9 mouse cellular contexts compared by ENCODE assay signal in genomic region chr3:127257969-127258368, GRCm38 (mm10).
A peak's percentile ranks its signal among the peaks of the same experiment; 100 is the strongest.
DNase-seq lines count a peak whose midpoint lies in the region; ATAC-seq lines count a peak whose summit lies in the region.
"Had no signal": no experiment of that assay in that cellular context is flagged by ENCODE, and none has a peak within 500 bp of the region (broad histone marks: within the 10 kb centered on the region; RNA-seq: fewer than 3 reads in every experiment).

No protein-coding gene starts in this region.

- no peaks in the 10 kb centered on the region for H3K36me3 ChIP-seq in heart, embryonic 16.5 days (ENCODE audit: control insufficient read depth, insufficient read depth)
- H3K36me3 ChIP-seq in limb, embryonic 13.5 days, result no peaks in the 10 kb centered on the region
- H3K36me3 ChIP-seq in stomach, embryonic 14.5 days (ENCODE audit: control insufficient read depth, insufficient read depth, low read length), result no peaks in the 10 kb centered on the region

- peak overlapping the region; percentile 67 for H3K4me2 ChIP-seq in heart, embryonic 16.5 days (ENCODE audit: low read depth, low read length)
- peak overlapping the region; percentile 70 for H3K4me2 ChIP-seq in limb, embryonic 13.5 days (replicated peaks)
- peak overlapping the region; percentile 65 for H3K4me2 ChIP-seq in stomach, embryonic 14.5 days (replicated peaks; ENCODE audit: low read depth, low read length)

- peak overlapping the region; percentile 64 for H3K4me3 ChIP-seq in heart, embryonic 16.5 days (ENCODE audit: low read length)
- peak overlapping the region; percentile 51 for H3K4me3 ChIP-seq in limb, embryonic 13.5 days
- H3K4me3 ChIP-seq in stomach, embryonic 14.5 days (ENCODE audit: low read depth, low read length), result peak overlapping the region; percentile 35

- WGBS in heart, embryonic 16.5 days, result under 1% methylated on average over 18 of the region's 18 CpGs
- 0% methylated on average over 18 of the region's 18 CpGs for WGBS in limb, embryonic 13.5 days
- 1% methylated on average over 18 of the region's 18 CpGs for WGBS in stomach, embryonic 14.5 days

- H3K27ac ChIP-seq in heart, embryonic 16.5 days (ENCODE audit: low read length), result peak overlapping the region; percentile 86
- H3K27ac ChIP-seq in limb, embryonic 13.5 days, result peak overlapping the region; percentile 87
- peak overlapping the region; percentile 84 for H3K27ac ChIP-seq in stomach, embryonic 14.5 days (ENCODE audit: low read length)
- H3K27ac ChIP-seq: macrophage had no signal

- no peaks in the 10 kb centered on the region for H3K27me3 ChIP-seq in heart, embryonic 16.5 days (ENCODE audit: control insufficient read depth, insufficient read depth, low read length)
- no peaks in the 10 kb centered on the region for H3K27me3 ChIP-seq in limb, embryonic 13.5 days
- no peaks in the 10 kb centered on the region for H3K27me3 ChIP-seq in stomach, embryonic 14.5 days (ENCODE audit: control insufficient read depth, insufficient read depth, low read length)

- H3K9ac ChIP-seq in heart, embryonic 16.5 days (ENCODE audit: low read length), result peak overlapping the region; percentile 70
- peak overlapping the region; percentile 62 for H3K9ac ChIP-seq in limb, embryonic 13.5 days
- H3K9ac ChIP-seq in stomach, embryonic 14.5 days (replicated peaks; ENCODE audit: low read depth, low read length), result no peak overlapping the region; the same call in 1 of the 2 replicates

- H3K4me1 ChIP-seq in heart, embryonic 16.5 days (ENCODE audit: control insufficient read depth, insufficient read depth, low read length), result peaks cover 5% of the 10 kb centered on the region
- peaks cover 3% of the 10 kb centered on the region; the same call in 1 of the 2 replicates for H3K4me1 ChIP-seq in limb, embryonic 13.5 days
- no peaks in the 10 kb centered on the region for H3K4me1 ChIP-seq in stomach, embryonic 14.5 days (ENCODE audit: control insufficient read depth, insufficient read depth, low read length)

- peak; percentile 55 for ATAC-seq in heart, embryonic 16.5 days (replicated peaks; ENCODE audit: extremely low read depth, insufficient read depth, low FRiP score)
- ATAC-seq in limb, embryonic 13.5 days (ENCODE audit: low FRiP score, low read depth), result peak; percentile 54
- ATAC-seq in stomach, embryonic 14.5 days (ENCODE audit: insufficient number of reproducible peaks, insufficient read depth, low FRiP score, low read depth), result peak; percentile 48

- no peaks in the 10 kb centered on the region for H3K9me3 ChIP-seq in heart, embryonic 16.5 days (replicated peaks; ENCODE audit: control insufficient read depth, low read length)
- no peaks in the 10 kb centered on the region for H3K9me3 ChIP-seq in limb, embryonic 13.5 days
- no peaks in the 10 kb centered on the region for H3K9me3 ChIP-seq in stomach, embryonic 14.5 days (ENCODE audit: control insufficient read depth, low read depth, low read length)

- DNase-seq in ovary, postnatal 10 days (ENCODE audit: low spot score), result peak; percentile 13
- no peak for DNase-seq in ovary, adult 18-20 months (ENCODE audit: low spot score)
- peak; percentile 49 to 66 for DNase-seq in cerebellum, postnatal 36 days
- DNase-seq in left cerebral cortex, adult 8-10 months (ENCODE audit: low spot score in 2 of 2), result no peak
- no peak for DNase-seq in adrenal gland, adult 18-20 months (ENCODE audit: low spot score in 2 of 2)

Comparison
In these comparisons a context has a peak if more than half of its experiments do, and no peak if none do; other contexts are left out.
1. DNase-seq: peak in ovary, postnatal 10 days (single experiment) and cerebellum, postnatal 36 days (2 of 2); none in ovary, adult 18-20 months (single experiment), left cerebral cortex, adult 8-10 months (0 of 2) and adrenal gland, adult 18-20 months (0 of 2).
2. Peak in every context shown above with its lines, with median percentiles within 50 percentile points of each other: ATAC-seq, H3K27ac ChIP-seq, H3K4me2 ChIP-seq and H3K4me3 ChIP-seq.